Mouse (Mus musculus) fat pad, adult 2 months (tissue): Measurements from ENCODE around the gene Ssc4d.

Experiments
- DNase-seq: peaks from one replicate; pipeline ENCODE4 v3.0.0-alpha.2; 2011; ENCODE audit warnings: low read depth, low spot score; ENCODE audit errors: extremely low read depth

Gene Ssc4d

DNA sequence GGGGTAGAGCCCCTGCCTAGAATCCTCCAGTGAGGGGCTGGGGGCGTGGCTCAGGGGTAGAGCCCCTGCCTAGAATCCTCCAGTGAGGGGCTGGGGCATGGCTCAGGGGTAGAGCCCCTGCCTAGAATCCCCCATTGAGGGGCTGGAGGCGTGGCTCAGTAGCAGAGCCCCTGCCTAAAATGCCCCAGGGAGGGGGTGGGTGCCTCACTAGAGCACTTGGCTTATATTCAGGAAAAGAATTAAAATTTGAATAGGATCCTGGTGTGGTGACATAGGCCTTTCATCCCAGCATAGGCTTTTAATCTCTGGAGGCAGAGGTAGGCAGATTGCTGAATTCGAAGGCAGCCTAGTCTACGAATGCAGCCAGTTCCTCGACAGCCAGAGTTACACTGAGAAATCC lies 5.0 kb upstream of the Ssc4d start:
- no peak for DNase-seq

DNA sequence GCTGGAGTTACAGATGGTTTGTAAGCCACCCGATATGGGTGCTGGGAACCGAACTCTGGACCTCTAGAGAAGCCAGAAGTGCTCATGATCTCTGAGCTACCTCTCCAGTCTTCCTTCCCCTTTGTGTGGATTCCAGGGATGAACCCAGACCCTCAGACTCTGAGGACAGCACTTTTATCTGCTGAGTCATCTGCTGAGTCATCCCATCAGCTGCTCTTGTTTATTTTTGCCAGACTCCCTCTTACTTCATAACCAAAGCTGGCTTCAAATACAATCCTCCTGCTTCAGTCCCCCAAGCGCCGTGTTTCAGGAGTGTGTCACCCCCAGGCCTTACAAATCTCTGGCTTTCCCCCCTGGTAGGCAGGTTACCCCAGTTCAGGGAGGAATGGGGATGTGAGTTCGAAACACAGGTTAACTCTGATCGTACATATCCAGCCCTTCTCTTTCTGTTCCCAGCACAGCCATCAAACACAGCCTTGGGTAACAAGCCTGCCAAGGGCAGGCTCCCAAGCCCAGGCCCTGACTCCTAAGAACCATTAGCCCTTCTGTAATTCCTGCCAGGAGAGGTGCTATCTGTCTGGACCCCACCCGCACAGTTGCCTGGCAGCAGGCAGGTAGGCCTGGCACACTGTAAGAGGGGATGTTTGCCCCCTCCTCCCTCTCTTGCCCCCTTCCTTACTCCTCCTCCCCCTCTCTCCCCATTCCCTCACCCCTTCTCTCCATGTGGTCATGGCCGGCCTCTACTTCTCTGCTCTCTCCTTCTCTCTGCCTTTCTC lies 1.8 kb upstream of the Ssc4d start:
- DNase-seq: no peak

DNA sequence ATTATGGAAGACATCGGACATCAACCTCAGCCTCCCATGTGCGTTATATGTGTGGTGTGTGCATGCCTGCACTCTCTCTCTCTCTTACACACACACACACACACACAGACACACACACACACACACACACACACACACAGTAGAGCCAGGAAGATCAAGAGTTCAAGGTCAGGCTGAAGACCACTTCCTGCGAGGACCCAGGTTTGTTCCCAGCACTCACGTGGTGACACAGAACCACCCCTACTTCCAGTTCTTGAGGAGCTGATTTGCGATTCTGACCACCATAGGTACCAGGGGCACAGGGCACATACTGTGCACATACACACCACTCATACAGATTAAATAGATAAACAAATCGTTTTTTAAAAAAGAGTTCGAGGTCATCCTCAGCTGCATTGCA lies 2.5 kb downstream of the Ssc4d start:
- no peak for DNase-seq

DNA sequence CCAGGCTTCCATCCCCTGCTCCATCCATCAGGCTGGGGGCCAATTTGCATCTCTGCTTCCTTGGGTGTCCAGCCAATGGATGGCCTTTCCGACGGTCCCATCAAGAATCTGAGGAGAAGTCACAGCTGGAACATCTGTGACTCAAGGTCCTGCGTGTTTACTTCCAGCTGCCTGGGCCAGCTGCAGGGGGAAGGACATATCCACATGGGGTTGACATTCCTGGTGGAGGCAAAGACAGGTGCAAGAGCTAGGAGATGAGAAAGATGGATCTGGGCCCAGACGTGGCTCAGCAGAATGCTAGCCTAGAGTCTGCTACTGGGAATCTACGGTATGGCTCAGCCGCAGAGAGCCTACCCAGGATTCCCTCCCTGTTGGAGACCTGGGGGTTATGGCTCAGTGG lies 4.1 kb downstream of the Ssc4d start:
- no peak for DNase-seq

DNA sequence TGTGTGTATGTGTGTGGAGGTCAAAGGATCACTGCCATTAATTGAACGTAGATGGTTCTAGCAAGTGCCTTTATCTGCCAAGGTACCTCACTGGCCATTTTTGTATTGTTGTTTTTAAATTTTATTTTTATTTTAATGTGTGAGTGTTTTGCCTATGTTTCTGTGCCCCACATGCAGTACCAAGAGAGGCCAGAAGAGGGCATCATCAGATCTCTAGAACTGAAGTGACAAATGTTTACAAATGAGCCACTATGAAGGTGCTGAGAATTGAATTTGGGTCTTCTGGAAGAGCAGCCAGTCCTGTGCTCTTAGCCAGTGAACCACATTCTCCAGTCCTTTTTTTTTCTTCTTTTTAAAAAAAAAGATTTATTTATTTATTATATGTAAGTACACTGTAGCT lies 5.5 kb downstream of the Ssc4d start:
- no peak for DNase-seq

DNA sequence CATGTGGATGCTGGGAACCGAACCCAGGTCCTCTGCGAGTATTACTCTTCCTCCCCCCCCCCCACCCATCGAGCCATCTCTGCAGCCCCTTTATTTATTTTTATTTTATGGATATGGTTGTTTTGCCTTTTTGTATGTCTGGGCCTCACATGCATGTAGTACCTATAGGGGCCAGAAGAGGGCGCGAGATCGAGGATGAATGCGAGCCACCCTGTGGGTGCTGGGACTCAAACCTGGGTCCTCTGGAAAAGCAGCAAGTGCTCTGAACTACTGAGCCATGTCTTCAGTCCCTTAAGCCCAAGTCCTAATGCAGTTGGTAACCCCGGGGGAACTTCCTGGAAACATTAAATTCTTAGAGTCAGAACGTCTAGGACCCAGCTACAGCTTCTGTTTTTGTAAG lies 7.5 kb downstream of the Ssc4d start:
- no peak for DNase-seq

DNA sequence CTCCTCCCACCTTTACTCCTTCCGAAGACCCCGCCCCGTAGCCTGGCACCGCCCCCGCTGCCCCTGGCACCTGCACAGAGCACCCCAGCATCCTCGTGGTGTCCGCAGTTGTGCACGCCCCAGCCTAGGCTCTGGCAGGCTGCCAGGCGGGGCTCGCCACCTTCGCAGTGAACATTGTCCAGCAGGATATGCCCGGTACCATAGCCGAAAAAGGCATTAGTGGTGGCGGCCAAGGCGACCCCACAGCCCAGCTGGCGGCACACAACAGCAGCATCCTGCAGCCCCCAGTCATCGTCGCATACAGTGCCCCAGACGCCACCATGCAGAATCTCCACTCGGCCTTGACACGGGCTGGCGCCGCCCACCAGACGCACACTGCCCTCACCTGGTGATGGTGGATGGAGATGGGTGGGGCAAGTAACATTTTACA lies 8.8 kb downstream of the Ssc4d start:
- no peak for DNase-seq

DNA sequence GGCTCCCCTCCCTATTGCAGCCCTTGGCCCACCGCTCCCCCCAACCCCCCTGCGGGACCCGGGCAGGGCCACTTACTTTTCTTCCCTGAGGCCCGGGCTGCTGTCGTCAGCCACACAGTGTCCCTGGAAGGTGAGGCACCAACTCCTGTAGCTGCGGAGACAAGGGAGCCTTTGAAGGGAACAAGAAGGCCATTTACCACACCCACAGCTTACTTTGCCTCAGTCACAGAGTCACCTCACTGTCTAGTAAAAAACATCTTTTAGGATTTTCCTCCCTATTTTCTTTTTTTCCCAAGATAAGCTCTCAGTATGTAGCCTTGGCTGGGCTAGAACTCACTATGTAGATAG lies 11.1 kb downstream of the Ssc4d start:
- DNase-seq: no peak

DNA sequence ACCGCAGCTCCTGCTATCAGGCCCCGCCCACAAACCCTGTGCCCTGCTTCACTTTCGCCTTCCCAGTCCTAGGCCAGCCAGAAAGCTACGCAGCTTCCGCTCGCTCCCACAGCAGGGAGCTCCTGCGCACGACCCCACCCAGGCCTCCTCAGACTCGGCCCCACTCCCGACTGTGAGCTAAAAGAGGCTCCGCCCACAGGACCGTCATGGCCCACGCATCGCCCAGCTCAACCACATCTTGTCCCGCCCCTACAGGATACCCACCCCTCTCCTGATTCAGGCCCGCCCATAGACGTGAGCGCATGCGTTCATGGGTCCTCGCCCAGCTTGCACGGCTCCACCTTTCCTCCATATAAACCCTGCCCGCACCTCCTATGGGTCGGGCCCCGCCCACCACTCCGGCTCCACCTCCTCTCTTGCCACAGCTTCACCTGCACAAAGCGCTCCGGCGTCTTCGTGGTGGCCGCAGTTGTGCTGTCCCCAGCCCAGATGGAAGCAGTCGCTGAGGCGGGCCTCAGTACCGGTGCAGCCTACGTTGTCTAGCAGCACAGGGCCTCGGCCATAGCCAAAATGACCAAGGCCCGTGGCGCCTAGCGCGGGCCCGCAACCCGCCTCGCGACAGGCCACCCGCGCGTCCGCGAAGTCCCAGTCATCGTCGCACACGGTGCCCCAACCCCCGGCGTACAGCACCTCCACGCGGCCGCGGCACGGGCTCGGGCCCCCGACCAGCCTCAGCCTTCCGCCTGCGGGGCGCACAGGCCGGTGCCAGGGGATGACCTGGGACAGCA lies 11.6 kb downstream of the Ssc4d start:
- peak; percentile 87 for DNase-seq

DNA sequence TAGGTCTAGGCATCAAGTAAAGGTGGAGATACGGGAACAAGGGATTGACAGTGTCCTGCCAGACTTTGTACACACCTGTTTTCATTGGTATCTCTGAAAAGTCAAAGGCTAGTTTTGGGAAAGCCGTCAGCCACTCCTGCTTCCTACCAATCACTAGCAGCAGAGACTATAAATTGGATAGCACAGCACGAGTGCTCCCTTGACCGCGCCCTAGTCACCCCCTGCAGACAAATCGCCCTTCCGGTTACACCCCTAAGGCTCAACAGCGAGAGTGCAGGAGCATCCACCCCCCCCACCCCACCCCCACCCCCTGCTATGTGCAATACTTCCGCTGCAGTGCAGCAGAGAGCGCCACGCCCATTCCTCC lies 12.2 kb downstream of the Ssc4d start:
- no peak for DNase-seq

DNA sequence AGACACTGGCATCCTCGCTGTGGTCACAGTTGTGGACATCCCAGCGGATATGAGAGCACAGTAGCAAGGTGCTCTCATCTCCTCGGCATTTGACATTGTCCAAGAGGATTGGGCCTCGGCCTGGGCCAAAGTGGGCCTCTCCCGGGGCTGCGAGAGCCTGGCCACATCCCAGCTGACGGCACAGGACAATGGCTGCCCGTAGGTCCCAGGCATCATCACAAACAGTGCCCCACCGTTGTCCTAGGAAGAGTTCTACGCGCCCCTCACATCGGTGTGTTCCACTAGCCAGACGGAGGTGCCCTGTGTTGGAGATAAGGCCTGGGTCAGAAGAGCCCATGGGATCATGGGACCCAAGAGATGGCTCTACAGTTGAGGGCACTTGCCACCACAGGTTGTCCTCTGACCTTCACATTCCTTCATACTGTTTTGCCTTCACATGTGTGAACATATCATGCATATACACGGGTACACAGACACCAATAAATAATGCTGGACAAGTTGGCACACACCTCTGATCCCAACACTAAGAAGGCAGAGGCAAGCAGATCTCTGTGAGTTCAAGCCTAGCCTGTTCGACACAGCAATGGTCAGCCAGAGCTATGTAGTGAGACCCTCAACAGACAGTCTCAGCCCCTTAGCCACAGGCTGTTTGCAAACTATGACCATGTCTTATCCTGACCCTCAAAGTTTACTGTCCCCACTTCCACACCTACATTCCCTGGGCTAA lies 13.3 kb downstream of the Ssc4d start:
- no peak for DNase-seq

DNA sequence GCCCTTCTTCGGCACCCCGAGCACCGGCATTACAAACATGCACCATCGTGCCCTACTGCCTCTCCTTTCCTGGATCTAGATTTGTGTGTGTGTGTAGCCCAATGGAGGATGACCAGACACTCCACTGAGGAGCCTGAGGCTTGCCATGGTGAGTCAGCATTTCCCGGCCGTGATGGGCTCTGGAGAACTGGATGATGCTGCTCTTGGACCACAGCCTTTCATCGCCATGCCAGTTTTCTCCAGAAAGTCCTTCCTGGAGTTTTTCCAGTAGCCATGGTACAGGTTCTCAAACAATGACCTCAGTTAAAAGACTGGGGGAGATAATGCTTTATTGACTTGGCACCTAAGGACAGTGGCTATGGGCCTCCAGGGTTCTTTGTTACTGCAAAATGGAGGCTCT lies 14.4 kb downstream of the Ssc4d start:
- no peak for DNase-seq

DNA sequence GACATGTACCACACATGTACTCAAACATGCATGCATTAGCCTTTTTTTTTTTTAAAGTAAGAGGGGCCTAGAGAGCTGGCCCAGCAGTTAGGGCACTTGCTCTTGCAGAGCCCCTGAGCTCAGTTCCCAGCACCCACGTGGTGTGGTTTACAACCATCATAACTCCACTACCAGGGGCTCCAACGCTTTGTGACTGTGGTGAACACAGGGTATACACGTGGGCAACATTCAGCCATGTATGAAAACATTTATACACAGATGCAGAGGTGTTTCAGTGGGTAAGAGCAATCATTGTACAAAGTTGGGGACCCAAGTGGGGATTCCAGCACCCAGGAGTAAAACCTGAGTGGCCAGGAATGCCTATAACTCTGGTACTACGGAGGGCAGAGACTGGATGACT lies 16.0 kb downstream of the Ssc4d start:
- no peak for DNase-seq

DNA sequence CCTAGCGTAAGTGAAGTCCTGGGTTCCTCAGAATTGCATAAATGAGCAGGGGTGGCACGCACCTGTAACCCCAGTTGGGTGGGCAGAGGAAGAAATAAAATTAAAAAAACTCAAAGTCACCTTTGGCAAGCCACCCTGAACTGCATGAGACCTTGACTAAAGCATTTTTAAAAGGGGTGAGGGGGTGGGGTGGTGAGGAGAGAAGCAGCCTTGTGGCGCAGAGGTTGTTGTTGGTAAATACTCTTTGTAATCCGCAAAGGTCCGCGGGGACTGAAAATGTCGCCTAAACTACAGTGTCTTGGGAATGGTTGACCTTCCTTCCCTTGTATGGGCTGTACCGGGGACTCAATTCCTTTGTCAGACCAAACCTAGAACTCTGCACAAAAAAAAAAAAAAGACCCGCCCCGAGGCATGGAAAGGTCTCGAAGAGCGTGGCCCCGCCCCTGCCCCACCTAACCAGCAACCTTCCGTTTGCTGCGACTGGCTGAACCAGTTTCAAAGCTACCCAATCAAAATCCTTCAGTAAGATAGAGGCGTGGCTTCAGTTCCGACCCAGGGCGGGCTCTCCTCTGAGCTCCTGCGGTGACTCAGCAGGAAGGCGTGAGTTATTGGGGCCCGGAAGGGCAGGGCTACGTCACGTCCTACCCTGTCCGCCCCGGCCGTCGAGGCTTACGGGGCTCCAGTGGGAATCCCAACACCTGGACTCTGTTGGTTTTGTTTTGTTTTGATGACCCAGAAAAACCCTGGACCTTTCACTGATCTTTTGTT lies 16.9 kb downstream of the Ssc4d start:
- peak; percentile 86 for DNase-seq

DNA sequence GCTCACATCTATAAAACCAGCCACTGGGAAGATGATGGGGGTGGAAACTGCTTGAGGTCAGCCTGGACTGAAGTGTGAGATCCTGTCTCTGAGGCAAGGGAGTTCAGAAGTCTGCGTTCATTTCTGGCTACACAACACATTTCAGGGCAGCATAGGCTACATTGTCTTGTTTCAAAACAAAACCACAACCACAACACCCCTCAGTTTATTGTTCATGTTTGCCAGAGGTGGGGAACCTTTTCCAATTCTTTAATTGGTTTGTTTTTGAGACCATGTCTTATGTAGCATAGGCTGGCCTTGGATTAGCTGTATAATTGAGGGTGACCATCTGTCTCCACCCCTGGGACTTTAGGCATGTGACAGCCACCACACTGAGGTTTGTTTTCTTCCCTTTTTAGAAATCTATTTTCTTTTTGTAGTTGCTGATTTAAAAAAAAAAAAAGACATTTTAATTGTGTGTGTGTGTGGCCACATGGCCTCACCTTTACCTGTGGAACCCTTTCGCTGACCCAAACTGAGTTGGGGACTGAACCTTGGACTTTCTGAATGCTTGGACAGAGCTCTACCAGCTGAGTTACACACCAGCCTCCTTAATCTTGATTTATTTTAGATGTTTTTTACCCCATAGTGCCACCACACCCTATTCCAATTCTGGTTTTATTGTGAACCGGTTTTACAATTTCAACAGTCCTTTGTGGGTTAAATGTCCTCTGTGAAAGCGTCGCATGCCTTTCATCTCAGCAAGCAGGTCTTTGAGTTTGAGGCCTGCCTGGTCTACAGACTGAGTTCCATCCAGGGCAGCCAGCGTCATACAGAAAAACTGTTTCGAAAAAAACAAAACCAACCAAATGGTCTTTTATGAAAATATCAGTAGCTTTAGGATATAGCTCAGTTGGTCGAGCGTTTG lies 17.8 kb downstream of the Ssc4d start:
- DNase-seq: no peak

DNA sequence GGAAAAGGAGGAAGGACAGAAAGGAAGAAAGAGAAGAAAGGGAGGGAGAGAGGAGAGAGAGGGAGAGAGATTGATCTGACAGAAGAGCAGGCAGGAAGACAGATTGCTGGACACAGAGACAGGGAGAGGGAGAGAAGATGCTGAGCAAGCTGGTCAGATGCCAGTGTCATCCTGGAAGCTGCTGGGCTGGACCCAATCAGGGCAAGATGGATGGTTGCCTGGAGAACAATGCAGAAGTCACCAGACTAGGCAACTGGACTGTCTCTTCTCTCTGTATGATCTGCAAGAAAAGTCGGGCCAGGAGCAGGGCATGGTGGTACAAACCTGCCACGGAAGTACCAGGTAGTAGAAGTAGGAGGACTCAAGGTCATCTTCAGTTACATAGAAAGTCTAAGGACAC lies 21.5 kb downstream of the Ssc4d start:
- no peak for DNase-seq

DNA sequence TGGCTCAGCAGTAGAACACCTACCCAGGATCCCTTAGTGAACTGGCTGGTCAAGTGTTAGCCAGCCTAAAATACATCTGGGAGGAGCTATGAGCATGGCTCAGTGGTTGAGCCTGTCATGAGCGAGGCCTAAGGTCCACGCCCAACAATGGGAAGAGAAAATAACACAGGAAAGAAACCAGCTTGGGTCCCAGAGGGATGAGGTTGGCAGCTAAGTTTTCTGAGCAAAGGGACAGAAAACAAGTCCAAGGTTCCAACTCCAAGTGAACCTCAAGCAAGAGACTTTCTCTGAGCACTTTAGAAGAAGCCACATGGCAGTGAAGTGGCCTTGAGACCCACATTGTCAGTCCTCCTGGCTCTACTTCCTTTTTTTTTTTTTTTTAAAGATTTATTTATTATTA lies 22.7 kb downstream of the Ssc4d start:
- DNase-seq: no peak

DNA sequence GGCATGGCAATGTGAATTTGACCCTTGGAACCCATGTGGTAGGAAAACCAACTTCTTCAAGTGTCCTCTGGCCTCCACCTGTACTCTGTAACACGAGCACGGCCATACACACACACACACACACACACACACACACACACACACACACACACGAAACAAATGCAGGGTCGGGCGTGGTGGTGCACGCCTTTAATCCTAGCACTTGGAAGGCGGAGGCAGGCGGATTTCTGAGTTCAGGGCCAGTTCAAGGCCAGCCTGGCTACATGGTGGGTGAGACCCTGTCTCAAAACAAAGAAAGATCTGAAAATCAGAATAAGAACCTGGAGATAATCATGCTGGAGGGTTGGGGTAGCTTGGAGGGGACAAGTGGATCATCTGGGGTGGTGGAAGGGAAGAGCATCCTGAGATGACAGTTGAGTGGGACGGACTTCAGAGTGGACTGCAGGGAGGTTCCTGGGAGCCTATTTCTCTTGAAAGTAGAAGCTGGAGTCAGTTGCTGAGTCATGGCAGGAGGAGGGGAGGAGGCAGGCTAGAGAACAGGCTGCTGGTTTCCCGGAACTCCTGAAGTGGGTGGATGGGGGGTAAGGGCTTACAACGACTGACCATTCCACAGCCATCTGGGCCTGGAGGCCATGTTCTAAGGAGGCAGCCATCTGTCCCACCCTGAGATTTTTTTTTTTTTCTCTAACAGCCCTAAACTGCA lies 23.5 kb downstream of the Ssc4d start:
- no peak for DNase-seq

DNA sequence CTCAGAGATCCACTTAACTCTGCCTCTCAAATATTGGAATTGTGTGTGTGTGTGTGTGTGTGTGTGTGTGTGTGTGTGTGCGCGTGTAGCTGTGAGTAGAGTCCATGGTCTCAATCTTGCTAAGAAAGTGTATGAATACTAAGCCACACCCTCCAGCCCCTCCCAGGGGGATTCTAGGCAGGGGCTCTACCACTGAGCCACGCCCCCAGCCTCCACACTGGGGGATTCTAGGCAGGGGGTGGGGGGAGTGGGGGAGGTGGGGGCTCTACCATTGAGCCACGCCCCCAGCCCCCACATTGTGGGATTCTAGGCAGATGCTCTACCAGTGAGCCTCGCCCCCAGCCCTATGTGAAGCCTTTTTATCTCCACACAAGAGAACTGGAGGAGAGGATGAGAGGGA lies 27.7 kb downstream of the Ssc4d start:
- no peak for DNase-seq
